Mouse (Mus musculus) thymus, adult 2 months (tissue): ENCODE measurements around the gene Syt12.

Experiments
- CTCF ChIP-seq: fragments of 200-500 bp; IDR thresholded peaks from 2 replicates; pipeline ENCODE4 v1.5.1; 2012; ENCODE audit warnings: mild to moderate bottlenecking, control low read depth, low read length, moderate library complexity, borderline replicate concordance; ENCODE audit not compliant: control insufficient read depth, poor library complexity, insufficient read depth; ENCODE audit errors: extremely low read depth
- POLR2A ChIP-seq: fragments of 200-500 bp; IDR thresholded peaks from 2 replicates; pipeline ENCODE4 v1.6.1; 2012; ENCODE audit warnings: mild to moderate bottlenecking, low read length, control low read depth, moderate library complexity; ENCODE audit not compliant: control insufficient read depth, poor library complexity, insufficient read depth; ENCODE audit errors: extremely low read depth

DNA sequence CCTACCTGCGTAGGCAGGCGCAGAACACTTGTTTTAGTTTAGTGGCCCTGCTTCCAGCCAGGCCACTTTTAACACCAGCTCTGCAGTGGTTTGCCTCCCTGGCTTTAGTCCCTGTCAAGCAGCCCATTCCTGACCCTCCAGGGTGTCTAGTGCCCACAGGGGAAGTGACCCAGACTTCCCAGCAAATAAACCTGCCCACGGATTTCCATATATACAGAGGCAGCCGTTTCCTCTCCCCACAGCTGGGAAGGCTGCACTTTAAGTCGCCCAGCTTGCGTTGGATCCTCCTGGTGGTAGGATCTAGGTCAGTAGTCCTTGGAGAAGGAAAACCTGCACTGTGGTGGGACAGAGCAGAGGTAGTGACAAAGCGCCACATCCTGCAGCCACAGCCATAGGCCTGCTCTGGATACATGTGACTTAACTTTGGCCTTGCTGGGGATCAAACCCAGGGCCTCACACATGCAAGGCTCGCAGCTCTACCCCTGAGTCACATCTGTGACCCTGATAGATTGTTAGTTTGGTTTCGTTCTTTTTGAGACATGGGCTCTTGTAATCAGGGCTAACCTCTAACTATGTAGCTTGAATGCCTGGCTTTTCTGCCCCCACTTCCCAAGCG is 13.9 kb upstream of the Syt12 start:
- TF ChIP-seq CTCF (no peak), POLR2A (no peak)
